Mouse (Mus musculus) megakaryocyte progenitor cell, adult 5-6 weeks (primary cell): Measurements from ENCODE around the gene Cd44. TPM values are rescaled to one million over a fixed set of nuclear protein-coding genes. Genes with fewer than 3 reads are reported as not detected.

Source experiments
- ATAC-seq: replicated peaks from 2 replicates; pipeline ENCODE4 v1.8.0; 2016; ENCODE audit warnings: mild to moderate bottlenecking, moderate TSS enrichment, inconsistent platforms; ENCODE audit not compliant: poor library complexity
- total RNA-seq, 2 experiments: library from RNA; stranded (forward) in 1 of 2; stranded (reverse) in 1 of 2; fragments of 157-497, 149-512 nt in 1 of 2; fragments of 200-1000 nt in 1 of 2; gene quantifications; 2 replicates each; pipeline versions ENCODE4 v1.2.3 to v1.2.4; 2015 to 2017

The Cd44 gene
- total RNA-seq, 2 experiments from 2014 or later, result 134 to 183 TPM

DNA sequence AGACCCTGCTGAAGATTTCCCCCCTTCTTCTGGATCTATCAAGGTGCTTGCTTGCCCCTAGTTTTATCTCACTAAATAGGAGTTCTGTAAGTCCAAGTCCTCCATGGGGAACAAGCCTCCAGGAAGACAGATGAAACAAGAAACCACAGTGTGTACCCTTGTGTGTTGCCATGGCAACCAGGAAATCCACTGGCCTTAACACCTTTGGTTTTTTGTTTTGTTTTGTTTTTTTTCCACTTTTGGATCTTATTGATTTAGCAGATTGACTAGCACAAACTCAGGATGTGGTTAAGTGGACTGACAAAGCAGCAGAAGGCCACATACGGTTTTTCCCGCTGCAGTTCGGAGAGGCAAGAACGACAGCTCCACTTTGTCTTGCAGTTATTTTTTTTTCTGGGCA, 27.6 kb downstream of the Cd44 start:
- ATAC-seq, result 0 out of 2 replicates have a peak, but pooled peaks have one; percentile 3

DNA sequence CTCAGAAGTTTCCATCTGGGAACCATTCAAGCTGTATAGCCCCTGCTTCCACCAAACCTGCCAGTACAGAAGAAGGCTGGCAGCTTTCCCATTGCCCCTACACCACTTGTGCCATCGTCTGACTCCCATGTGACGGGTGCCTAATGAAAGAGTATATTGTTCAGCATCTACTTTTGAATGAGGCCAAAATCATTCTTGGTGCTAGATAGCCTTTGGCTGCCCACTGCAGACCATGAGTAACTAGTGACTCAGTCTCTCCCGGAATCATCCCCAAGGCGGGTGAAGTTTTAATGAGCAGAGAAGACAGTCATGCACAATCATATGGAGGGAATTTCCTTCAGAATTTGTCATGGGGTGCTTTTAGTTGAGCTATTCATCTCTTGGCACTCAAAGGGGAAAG, 28.3 kb downstream of the Cd44 start:
- ATAC-seq, result no peak

DNA sequence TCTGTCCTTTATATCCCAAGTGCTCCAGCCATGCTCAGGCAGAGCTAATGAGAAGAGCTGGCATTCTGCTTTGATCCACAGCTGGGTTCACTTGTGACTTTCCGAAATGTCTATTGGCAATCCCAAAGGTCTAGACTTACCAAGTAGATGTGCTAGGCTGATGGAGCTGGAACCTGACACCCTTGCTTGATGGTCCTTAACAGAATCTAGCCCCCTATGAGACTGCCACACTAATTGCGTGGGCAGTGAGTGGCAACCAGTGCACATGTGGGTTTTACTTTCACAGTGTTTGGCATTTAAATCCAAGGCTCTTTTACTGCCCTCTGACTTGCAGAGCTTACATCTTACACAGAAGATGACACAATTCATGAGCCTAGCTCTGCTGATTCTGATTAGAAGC, 29.0 kb downstream of the Cd44 start:
- no peak for ATAC-seq

- ATAC-seq, result no peak
Measured at GRCm38 (mm10) chr2:102868444-102868843, 33.0 kb downstream of the Cd44 start.

GRCm38 (mm10) chr2:102867396-102868088, 33.9 kb downstream of the Cd44 start:
- ATAC-seq, result peak; percentile 66

DNA sequence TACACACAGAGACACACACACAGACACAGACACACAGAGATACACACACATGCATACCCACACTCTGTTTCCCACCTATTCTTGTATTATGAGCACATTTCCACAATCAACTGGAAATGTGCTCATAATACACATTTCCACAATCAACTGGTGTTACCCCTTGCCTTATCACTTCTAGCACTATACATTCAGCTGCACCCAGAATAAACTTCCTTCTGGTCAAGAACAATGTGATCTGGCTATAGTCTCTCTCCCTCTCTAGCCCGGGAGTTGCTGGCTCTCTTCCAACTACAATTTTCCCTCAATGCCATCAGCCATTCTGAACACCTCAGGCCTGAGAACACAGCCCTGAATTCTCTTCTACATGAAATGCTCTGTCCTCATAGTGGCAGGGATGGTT, 34.9 kb downstream of the Cd44 start:
- ATAC-seq, result no peak

DNA sequence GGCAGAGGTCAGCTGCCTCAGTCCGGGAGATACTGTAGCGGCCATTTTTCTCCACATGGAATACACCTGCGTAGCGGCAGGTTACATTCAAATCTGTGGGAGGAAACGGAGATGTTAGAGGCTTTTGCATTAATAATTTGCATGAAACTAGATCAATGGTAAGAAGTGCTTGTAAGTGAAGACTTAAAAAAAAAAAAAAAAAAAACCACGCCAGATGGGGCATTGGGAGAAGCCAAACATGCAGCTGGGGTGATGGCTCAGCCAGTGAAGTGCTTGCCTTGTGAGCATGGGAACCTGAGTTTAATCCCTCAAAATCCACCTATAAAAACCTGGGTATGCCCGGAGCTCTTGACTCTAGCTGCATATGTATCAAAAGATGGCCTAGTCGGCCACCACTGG, 36.1 kb downstream of the Cd44 start:
- no peak for ATAC-seq

- peak; percentile 51 for ATAC-seq
Measured at GRCm38 (mm10) chr2:102864695-102865353, 36.6 kb downstream of the Cd44 start.

- ATAC-seq, result no peak
Measured at GRCm38 (mm10) chr2:102864036-102864435, 37.4 kb downstream of the Cd44 start.

- ATAC-seq, result peak; percentile 27
Measured at GRCm38 (mm10) chr2:102863583-102863982, 37.9 kb downstream of the Cd44 start.

- ATAC-seq, result peak; percentile 17; the same call in 1 of the 2 replicates
Measured at GRCm38 (mm10) chr2:102862706-102863105, 38.8 kb downstream of the Cd44 start.

DNA sequence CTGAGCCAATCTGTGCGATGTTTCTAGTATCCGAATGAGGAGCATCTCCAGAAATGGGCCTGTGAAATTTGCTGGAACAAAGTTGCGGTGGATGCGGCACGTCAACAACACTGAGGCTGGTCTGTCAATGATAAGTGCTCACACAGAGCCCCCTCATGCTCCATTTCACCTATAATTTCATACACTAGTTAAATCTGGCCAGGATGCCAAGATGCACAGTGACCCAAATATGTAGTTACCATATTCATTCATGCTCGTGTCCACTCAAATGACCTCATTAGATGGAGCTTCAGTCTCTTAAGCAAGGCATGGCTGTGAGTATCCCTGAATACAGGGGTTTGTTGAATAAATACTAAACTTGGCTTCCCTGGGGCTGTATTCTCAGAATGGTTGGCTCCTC, 43.2 kb downstream of the Cd44 start:
- ATAC-seq, result no peak

GRCm38 (mm10) chr2:102853297-102853696, 48.2 kb downstream of the Cd44 start:
- ATAC-seq, result no peak

- ATAC-seq, result peak; percentile 46; the same call in 1 of the 2 replicates
Measured at GRCm38 (mm10) chr2:102851936-102852477, 49.5 kb downstream of the Cd44 start.

GRCm38 (mm10) chr2:102850026-102850425, 51.4 kb downstream of the Cd44 start:
- no peak for ATAC-seq

DNA sequence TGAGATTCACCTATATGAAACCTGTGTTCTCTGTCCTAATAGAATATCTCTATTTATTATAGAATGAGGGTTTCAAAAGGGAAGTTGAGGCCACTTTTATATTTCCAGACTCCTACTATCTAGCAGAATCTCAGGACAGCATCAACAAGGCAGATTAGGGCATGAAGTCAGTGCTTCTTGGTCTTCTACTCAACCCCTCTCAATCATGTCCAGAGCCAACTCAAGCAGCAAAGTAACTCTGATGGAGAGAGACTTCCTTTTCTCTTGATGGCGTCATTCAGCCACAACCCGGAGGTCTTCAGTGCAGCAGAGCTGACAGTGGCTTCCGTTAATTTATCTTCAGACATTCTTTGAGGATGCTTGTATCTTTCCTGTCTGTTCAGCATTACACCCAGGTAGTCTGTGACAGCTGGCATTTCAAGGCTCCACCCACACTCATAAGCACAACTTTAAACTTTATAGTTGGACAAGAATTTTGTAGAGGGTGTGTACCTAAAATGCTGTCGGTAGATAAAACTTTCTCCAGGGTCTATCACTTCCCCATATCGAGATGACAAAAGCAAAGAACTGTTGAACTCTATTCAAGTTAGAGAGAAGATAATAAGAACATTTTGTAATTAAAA, 52.5 kb downstream of the Cd44 start:
- peak; percentile 70 for ATAC-seq

- no peak for ATAC-seq
Measured at GRCm38 (mm10) chr2:102841231-102841630, 60.2 kb downstream of the Cd44 start.

DNA sequence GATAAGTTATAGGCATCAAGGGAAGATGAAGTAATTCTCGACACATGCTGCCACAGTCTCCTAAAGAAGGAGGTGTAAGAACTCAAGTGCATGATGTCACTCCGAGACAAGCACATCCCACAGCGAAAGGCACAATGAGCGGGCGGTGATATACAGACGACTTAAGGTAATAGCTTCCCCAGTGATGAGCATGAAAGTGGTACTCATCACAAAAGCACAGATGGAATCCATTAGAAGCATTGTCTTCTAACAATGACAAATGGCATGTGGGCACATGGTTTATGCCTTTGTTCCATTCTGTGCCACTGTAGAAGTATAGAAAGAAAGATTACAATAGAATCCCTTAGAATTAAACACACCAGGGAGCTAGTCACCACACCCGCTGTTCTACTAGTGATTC, 63.3 kb downstream of the Cd44 start:
- ATAC-seq, result no peak

- no peak for ATAC-seq
Measured at GRCm38 (mm10) chr2:102831547-102831946, 69.9 kb downstream of the Cd44 start.

DNA sequence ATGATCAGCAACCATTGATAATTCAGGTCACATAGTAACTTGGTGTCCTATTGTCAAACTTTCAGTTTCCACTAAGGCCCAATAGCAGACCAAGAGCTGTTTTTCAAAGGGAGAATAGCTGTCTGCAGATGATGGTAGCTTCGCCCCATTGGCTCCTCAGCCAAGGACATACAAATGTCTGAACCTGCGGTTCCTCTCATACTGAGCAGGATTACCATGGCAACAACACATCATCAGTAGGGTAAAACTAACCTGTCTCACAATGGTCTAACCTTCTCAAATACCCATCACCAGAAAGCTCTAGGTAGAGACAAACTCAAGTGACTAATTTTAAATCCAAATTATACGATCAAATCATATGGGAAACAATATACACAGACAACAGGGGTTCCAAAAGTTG, 72.3 kb downstream of the Cd44 start:
- ATAC-seq, result peak; percentile 90

DNA sequence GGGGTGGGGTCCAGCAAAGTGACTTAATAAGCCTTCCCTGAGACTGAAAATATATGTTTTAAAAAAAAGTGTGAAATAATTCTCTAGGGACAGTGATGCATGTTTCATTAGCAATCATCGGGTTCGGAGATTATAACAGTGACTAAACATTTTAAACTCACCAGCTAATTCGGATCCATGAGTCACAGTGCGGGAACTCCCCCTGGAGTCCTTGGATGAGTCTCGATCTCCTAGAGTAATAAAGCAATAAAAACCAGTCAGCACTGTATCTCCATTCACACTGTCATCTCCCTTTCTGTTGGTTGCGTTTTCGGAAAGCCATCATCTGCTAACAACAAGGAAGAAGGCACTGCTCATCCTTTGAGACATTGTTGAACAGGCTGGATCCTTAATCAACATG, 73.1 kb downstream of the Cd44 start:
- no peak for ATAC-seq

DNA sequence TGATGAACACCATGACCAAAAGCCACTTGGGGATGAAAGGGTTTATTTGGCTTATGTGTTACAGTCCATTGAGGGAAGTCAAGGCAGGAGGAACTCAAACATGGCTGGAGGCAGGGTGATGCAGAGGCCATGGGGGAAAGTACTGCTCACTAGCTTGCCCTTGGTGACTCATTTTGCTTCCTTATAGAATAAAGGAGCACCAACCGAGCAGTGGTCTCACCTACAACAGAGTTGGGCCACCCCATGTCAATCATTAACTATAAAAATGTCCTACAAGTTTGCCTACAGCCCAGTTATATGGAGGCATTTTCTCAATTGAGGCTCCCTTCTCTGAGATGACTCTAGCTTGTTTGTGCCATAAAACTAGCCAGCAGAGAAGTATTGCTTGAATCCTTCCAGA, 73.6 kb downstream of the Cd44 start:
- ATAC-seq, result no peak
